Mouse (Mus musculus) urinary bladder, adult 2 months (tissue): ENCODE data around the gene Gm49358. TPM values are rescaled to one million over a fixed set of nuclear protein-coding genes. Genes with fewer than 3 reads are reported as not detected.

Experiments used
- DNase-seq: peaks from one replicate; pipeline ENCODE4 v3.0.0; 2022; ENCODE audit warnings: low spot score
- polyA plus RNA-seq: library from polyadenylated mRNA; depleted of rRNA; stranded (reverse); fragments of >200 nt; gene quantifications from 2 replicates; pipeline ENCODE4 v1.2.3, GENCODE M21; 2012

Gm49358 gene
- polyA plus RNA-seq, 1 experiment: not detected

DNA sequence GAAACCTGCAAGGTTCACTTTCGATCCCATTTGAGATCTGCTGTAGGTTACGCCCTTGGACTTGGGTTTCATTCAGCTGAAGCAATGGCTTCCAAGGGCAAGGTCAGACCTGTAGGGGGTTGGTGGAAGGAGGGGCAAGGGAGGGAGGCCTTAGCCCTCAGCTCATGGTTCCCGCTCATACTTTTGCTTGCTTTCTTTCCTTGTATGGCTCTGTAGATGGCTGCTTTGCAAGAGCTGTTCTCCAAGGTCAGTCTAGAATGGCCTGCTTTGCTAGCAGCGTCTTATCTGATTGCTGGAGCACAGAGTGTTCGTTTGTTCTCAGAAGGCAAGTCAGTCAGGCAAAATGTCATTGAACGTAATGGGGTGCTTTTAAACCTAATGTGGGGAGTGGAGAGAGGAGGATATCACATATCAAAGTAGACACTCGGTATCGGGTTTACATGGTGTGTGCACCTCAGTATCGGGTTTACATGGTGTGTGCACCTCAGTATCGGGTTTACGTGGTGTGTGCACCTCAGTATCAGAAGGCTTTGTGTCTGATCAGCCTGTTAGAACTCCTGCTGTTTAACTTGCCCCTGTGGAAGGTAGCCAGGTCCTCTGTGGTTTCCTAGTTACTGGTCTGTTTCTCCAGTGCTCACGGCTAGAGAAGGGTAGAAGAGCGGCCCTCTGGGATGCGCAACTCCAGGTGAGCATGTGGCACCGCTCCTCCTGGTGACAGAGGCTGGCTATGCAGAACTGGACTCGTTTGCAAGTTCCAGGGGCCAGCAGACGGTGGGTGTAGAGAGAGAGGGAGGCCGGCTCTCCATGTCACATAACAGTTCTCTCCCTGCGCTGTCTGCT lies 50.7 kb downstream of the Gm49358 start:
- no peak for DNase-seq

- DNase-seq: no peak
Measured at GRCm38 (mm10) chr10:86815133-86815532, 51.4 kb downstream of the Gm49358 start.

DNA sequence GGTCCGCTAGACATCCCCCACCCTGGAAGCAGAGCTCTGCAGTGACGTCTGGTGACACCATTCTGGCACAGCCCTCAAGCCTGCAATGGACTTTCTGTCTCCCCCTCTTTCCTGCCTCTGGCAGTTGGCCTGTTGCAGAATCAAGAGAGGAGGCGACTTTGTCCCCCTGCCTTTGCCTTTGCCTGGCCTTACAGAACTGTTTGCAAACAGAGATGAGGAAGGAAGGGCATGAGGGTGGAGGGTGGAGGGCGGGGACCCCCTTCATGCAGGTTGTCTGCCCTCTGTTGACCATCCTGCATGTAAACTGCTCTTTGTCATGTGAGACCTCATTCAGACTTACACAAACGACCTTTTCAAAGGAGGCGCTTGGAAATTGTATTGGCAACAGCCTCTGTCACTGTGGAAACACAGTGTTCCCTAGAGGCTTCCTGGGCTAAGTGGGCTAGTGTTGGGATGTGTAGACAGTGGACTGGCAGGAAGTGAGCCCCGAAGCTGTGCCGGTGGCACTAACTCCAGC lies 55.9 kb downstream of the Gm49358 start:
- DNase-seq: no peak

DNA sequence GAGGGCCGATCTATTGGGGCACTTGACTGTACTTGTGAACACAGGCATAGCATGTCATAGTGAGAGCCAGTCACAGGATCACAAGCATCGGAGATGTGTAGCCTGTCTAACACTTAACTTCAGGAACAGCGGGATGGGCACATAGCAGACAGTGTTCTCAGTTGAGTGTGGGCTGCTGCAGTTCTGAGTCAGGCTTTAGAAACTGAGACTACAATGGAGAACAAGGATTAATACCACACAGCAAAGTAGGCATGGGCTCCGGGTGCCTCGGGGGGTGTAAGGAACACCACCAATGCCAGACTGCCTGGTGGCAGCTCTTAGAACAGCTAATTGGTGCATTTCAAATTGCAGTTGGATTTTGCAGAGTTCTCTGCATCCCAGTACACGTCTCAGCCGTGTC lies 57.2 kb downstream of the Gm49358 start:
- no peak for DNase-seq

- DNase-seq: no peak
Measured at GRCm38 (mm10) chr10:86824093-86824492, 60.3 kb downstream of the Gm49358 start.

- no peak for DNase-seq
Measured at GRCm38 (mm10) chr10:86824871-86825270, 61.1 kb downstream of the Gm49358 start.

DNA sequence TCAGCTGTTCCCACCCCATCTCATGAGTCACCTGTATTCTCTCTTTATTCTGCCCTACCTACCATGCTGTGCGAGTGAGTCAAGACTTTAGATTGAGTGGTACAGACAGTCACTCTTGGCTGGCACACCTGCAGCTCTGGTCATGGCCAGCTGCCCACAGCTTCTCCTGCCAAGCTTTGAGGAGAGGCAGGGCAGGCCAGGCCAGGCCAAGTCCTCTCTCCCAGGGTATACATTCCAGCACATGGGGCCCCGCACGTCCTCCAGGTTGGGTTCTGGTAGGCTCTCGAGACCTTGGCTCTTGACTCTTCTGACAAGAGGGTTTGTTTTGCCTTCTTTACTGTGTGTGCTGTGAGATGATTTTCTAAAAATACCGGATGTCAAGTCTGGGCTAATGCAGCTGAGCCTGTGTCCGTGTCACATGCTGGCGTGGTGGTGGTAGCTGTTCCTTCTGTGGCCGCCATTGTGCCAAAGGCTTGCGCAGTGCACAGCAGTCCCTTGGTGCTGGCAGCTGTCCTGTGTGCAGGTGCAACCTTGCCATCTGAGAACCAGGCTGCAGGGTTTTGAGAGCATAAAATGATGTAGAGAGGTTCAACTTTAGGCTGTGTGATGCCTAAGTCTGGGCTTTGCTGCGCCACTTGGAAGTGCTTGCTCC lies 62.2 kb downstream of the Gm49358 start:
- DNase-seq: no peak

GRCm38 (mm10) chr10:86826929-86827328 lies 63.2 kb downstream of the Gm49358 start:
- no peak for DNase-seq

GRCm38 (mm10) chr10:86828221-86829135 lies 64.7 kb downstream of the Gm49358 start:
- DNase-seq: no peak

DNA sequence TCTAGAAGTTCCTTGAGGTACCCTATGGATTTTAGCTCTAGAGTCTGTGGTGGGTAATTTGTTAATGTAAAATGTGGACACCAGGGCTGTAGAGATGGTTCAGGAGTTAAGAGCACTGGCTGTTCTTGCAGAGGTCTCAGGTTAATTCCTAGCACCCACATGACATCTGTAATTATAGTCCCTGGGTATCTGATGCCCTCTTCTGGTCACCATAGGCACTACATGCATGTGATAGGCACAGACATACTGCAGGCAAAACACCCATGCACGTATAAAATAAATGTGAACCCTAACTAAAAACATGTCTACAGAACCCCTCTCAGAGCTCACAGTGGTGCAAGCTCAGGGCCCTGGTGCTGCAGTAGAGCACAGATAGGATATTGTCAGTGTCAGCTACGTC lies 65.7 kb downstream of the Gm49358 start:
- no peak for DNase-seq

- no peak for DNase-seq
Measured at GRCm38 (mm10) chr10:86836784-86837183, 73.0 kb downstream of the Gm49358 start.

DNA sequence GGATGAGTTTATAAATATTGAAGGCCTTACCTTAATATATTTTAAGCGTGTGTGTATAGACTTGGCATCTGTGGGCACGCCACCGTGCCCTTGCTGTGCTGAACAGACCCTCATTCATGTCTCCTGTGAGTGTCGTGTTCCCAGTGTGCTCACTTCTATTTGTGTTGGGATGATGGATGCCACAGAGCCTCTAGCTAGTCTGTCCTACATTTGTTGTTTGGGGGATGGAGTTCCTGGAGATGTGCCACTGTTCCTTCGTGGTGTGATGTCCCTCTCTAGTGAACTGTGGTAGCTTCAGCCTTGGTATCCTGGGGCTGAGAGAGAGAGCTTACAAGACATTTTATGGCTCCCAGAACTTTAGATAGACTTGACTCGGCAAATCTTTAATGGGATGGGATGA lies 75.1 kb downstream of the Gm49358 start:
- DNase-seq: no peak

- no peak for DNase-seq
Measured at GRCm38 (mm10) chr10:86842659-86843058, 78.9 kb downstream of the Gm49358 start.

DNA sequence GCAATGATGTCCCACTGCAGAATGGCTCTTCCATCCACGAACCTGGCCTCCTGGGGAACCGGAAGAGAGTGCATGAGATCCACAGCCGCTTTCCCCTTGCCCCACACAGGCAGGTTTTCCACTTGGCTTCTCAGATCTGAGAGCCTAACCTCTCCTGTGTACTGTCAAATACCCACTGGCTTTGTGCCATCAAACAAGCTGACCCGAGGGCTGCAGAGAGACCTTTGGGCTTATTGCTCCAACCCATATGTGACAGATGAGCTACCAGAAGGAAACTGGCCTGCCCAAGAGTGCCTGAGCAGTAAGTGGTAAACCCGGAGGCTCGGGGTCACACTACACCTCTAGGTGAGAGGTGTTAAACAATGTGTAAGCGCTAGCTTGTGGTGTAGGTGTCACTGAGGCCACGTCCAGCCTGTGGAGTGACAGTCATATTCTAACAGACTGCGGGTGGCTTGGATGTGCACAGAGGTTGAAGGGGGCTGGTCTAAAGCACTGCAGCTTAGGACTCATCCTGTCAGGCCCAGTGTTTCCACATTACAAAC lies 83.2 kb downstream of the Gm49358 start:
- DNase-seq: no peak

DNA sequence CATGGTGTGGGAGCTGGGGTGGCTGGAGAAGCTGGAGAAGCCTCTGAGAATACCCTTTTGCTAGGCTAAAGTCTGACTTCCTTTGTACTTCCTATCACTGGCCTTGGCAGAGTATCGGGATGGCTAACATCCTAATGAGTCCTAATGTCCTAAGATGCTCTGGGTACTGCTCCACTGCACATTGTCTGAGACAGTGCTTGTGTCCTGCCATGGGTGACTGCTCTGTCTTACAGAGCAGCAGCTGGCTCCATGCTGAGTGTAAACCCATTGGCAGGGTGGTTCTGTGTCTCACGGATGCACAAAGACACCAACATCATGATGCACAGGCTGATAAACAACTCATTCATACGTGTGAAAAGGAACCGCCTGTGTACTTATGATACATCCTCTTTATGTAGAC lies 85.3 kb downstream of the Gm49358 start:
- DNase-seq: no peak

DNA sequence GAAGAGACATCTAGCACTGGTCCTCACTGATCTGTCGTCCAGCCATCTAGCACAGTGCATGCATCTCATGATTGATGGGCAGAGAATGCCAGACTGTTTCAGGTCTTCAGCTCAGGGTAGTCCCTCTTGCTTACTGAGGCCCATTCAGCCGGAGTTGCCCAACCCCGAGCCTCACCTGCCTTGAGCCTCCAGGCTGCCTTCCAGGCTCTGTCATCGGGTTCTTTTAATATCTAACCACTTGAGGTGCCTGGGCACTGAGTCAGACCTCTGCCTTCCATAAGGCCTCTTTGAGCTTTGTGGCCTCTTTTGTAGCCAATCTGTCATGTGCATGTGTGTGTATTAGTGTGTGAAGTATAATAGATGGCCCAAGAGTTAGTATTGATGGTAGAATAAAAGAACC lies 85.7 kb downstream of the Gm49358 start:
- no peak for DNase-seq

GRCm38 (mm10) chr10:86852160-86852559 lies 88.4 kb downstream of the Gm49358 start:
- DNase-seq: no peak

GRCm38 (mm10) chr10:86853433-86853832 lies 89.7 kb downstream of the Gm49358 start:
- no peak for DNase-seq

DNA sequence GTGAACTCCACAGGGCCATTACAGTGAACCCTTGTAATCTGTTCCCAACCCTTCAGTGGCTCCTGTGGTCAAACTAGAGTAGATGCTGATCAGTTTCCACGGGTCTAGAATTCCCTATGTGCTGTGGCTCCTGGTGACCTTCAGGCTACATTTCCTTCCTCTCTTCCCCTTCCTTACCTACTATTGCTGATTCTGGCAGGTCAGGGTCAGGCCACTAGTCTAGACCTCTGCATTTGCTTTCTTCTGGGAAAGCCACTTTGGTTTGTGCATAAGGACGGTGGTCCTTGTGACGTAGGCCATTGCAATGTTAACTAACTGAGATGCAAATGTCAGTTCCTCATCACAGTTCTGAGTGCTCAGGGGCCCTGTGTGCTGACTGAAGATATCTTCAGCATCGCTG lies 96.6 kb downstream of the Gm49358 start:
- DNase-seq: no peak

DNA sequence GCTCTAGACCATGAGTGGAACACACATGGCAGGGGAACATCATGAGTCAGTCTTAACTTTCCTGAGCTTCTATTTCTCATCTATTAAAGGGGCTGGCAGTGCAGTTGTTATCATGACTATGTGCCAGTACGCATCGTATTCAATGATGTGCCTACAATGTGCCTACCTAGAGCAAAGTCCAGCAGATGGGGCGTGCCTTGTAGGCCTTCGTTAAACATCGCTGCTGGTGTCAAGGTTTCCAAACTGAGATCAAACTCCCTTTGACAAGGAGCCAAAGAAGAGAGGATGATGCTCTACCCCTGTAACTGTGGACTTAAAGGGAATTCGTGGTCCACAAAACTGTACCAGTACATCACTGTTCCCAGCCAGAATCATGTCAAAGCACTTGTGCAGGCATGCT lies 98.7 kb downstream of the Gm49358 start:
- no peak for DNase-seq

- DNase-seq: no peak
Measured at GRCm38 (mm10) chr10:86863429-86863828, 99.7 kb downstream of the Gm49358 start.

GRCm38 (mm10) chr10:86872121-86872520 lies 108.3 kb downstream of the Gm49358 start:
- DNase-seq: no peak
